Mouse (Mus musculus) erythroid progenitor cell, adult 5-6 weeks (primary cell): ENCODE measurements around the gene Opn1sw. TPM values are rescaled to one million over a fixed set of nuclear protein-coding genes. Genes with fewer than 3 reads are reported as not detected.
"Not testable (repeated sequence)": the region's sequence is repeated elsewhere in the genome, so short reads cannot be mapped to it uniquely, and the experiment has no call there.

Source experiments
- ATAC-seq: replicated peaks from 2 replicates; pipeline ENCODE4 v1.8.0; 2016; ENCODE audit warnings: moderate number of reproducible peaks, mild to moderate bottlenecking, moderate TSS enrichment, inconsistent platforms; ENCODE audit not compliant: poor library complexity, low FRiP score, severe bottlenecking
- total RNA-seq, 2 experiments: library from RNA; stranded (forward) in 1 of 2; stranded (reverse) in 1 of 2; fragments of 150-400 nt in 1 of 2; fragments of 186-747, 209-891 nt in 1 of 2; gene quantifications; 2 replicates each; pipeline versions ENCODE4 v1.2.3 to v1.2.4; 2015 to 2017; ENCODE audit warnings: low replicate concordance in 2 of 2

The Opn1sw gene
- total RNA-seq, 2 experiments from 2014 or later, result not detected

DNA sequence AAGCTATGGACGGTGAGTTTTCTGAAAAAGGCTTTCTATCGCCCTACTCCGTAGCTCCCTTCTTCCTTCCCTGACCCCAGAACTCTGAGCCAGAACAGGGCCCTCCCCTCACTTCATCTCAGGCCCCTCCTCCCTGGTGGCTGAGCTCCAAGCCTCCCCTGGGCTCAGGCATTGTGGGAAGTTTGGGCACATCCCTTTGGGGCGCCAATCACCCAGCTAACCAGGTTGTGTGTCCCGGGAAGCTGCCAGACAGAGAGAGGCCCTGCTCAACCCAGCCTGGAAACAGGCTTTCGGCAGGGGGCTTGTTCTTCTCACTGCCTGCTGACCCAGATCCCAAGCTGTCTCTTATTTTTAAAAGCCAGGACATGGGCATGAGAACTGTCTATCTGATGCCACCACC is 9.3 kb upstream of the Opn1sw start:
- no peak for ATAC-seq

DNA sequence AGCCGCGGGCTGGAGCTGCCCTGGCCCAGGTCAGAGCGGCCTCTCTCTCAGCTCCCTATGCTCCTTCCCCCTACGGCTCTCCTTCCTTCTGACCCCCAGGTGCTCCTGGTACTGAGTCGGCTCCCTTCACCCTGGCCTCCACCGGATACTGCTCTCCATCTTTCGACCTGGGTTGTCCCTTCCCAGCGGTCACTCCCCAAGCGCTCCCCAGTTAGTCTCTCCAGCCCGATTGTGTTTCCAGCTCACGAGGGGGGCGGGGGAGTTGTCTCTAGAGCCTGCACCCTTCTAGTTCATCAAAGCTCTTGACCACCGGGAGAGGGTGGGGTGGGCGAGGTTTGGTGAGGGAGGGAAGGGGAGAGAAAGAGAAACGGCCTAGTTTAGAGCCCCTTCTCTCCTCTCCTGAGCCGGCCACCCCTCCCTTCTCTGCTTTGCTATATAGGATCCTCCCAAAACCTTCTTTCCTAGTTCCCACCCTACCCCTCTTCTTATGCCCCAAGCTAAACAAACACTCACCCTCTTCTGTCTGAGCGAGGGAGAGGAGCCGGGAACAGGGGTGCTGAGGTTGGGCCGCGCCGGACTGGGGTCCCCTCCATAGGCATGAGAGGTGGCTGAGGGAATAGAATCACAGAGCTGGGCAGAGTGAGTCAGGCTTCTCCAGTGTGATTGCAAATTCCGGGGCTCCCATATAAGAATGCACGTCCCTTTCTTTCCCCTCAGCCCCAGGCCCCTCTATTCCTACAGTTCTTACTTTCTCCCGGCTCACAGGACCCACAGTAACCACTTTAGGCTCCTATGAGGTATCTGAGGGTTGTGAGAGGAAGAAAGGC is 8.7 kb upstream of the Opn1sw start:
- no peak for ATAC-seq

DNA sequence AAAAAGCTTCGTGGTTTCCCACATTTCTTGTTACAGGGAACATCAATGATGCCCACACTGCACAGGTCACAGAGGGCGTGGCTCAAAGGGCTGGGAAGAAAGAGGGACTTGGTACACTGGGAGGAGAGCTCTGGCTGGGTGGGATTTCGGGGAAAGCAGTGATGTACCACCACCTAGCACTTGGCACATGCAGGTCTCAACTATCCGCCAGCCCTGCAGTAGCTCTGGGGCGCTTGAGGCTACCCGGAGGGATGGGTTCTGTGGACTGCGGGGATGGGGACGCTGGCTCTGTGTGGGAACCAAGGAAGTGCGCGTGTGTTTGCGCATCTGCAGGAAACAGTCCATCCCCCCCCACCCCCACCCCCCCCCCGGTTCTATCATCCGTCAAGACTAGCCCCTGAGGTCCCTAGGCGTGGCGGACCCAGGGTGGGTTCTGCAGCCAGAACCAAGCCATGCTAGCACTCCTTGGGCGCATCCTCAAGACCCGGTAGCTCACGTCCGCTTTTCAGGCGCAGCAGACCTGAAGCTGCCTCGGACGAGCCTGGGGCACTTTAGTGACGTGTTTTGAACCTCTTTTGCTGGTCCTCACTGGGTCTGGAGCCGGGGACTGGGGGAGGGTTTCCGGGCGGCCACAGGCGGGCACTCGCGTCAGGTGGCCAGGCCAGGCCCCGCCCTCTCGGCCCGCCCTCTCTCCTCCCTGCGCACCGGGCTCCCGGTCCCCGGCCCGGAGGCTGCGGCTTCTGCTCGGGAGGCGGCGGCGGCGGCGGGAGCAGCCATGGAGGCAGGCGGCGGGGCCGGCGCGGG is 7.8 kb upstream of the Opn1sw start, which contains the start of gene Ccdc136:
Ccdc136 (plus strand) TSS at position 400 of the 804 bp plus-strand sequence.
- peak; percentile 42; the same call in 1 of the 2 replicates for ATAC-seq

DNA sequence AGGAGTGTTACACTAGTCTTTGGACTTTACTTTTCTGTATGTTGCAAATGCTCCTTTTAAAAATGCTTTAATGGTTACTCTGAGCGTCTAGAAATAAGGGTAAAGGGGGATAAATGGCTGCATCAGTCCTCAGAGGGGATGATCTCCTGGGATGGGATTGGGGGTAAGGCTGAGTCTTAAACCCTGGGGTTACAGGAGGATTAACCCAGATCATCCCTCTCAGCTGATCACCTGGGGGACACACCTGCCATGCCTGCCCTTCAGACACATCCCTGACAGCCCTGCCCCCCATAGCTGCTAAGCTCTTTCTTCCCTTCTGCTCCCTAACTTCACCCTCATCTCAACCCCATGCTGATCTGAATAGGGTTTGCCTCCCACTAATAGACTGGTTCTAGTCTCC is 6.0 kb upstream of the Opn1sw start:
- ATAC-seq, result no peak

DNA sequence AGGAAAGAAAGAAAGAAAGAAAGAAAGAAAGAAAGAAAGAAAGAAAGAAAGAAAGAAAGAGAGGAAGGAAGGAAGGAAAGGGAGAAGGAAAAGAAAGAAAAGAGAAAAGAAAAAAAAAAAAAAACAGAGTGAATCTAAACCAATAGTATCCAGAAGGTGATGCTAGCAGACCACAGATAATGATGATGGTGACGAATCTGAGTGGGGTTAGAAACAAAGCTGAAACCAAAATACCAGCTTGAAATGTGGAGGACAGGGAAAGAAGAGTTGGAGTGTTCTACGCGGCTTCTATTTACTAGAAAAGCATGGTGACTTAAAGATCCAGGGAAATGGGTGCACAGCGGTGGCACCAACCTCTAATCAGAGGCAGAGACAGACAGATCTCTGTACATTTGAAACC is 3.5 kb upstream of the Opn1sw start:
- ATAC-seq, result no peak

DNA sequence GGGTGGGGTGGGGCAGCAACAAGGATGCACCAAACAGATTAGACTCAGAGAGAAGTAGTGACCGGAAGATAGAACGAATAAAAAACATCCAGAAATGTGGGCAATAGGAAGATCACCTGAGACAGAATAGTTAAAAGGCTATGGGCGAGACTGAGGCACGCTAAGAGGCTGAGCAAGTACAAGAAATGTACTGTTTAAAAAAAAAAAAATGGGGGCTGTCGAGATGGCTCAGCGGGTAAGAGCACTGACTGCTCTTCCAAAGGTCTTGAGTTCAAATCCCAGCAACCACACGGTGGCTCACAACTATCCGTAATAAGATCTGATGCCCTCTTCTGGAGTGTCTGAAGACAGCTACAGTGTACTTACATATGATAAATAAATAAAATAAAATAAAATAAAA is 3.0 kb upstream of the Opn1sw start:
- ATAC-seq, result not testable (repeated sequence)

DNA sequence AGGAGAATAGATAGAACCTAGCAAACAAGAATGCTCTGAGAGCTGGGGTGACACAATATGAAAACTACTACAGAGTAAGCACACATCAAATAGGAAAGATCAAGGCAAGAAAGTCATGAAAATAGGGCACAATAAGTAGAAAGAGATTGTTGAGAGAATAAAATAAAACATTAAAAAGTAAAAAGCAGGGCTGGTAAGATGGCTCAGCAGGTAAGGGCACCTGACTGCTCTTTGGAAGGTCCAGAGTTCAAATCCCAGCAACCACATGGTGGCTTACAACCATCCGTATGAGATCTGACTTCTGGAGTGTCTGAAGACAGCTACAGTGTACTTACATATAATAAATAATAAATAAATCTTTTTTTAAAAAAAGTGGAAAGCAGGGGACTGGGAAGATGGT is 2.2 kb upstream of the Opn1sw start:
- not testable (repeated sequence) for ATAC-seq

DNA sequence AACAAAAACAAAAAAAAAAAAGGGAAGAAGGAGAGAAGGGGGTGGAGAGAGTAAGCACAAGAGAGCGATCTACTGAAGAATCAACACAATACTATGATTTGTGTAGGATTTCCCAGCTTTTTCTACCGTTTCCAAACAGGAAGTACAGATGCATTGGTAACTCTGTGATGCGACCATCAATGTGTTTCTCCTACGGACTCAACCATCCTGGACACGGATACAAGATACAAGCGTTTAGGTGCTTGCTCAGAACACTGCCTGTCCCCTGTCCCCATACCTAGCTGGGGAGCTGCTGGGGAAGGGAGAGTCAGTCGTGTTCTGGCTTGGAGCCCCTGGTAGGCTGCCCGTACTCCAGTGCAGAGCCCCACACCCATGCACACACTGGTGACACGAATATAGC is 1.2 kb upstream of the Opn1sw start:
- ATAC-seq, result no peak

DNA sequence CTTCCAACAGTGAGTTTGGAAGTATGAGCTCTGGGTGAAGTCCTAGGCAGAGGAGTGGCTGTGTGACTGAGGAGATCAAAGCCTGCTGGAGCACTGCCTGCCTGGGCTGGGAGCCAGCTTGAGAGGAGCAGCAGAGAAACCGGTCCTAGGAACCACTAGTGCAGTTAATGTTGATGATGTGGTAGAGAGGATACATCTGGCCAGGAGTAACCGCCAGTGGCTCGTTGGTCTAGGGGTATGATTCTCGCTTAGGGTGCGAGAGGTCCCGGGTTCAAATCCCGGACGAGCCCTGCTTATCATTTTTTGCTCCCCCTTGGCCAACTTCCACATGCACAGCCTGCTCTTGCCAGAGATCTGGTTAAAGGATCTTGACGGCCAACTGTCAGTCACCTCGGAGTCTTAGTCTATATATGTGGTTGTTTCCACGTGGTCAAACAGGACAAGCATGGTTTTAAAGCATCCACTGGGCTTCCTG is 375 bp upstream of the Opn1sw start:
- ATAC-seq, result peak; percentile 57

DNA sequence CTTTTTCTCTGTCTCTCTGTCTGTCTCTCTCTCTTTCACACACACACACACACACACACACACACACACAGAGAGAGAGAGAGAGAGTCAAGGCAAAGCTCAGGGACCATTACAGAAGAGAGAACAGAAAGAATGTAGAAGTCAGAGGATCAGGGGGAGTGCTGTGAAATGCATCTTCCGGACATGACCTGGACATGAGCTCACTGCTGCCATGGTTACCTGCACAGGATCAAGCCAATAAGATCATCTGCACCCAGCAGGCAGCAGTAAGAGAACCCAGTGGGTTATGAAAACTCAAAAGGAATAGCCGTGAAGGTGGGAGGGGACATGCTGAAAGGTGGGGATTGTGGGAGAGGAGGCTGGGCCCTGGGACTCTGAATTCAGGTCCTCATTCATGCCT is 5.8 kb downstream of the Opn1sw start:
- no peak for ATAC-seq

DNA sequence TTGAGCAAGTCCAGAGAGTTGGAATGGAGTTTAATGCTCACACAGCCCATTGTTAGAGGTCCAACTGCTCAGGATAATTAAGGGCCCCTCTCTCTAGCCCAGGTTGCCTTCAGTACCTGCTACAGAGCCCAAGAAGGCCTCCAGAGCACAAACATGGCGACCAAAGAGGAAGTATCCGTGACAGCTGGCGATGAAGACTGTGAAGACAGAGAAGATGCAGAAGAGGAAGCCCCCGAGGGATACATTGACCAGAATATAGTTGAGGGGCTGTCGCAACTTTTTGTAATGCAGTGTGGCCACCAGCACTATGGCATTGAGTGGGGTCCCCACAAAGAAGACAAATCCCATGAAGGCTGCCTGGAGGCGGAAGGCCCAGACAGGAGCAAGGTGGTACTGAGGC is 8.3 kb downstream of the Opn1sw start:
- no peak for ATAC-seq

DNA sequence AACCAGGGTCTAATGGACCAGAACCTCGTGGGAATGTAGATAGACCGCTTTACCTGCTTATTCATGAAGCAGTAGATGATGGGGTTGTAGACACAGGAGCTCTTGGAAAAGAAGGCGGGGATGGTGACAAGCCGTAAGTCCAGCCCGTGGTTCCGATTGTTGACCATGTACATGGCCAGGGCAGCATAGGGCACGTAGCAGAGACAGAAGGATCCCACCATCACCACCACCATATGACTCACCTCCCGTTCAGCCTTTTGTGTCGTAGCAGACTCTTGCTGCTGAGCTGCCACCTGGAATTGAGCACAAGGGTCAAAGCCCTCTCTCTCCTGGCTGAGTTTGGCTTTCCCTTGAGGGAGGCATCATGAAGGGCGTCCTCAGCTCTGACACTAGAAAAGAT is 9.6 kb downstream of the Opn1sw start:
- no peak for ATAC-seq

DNA sequence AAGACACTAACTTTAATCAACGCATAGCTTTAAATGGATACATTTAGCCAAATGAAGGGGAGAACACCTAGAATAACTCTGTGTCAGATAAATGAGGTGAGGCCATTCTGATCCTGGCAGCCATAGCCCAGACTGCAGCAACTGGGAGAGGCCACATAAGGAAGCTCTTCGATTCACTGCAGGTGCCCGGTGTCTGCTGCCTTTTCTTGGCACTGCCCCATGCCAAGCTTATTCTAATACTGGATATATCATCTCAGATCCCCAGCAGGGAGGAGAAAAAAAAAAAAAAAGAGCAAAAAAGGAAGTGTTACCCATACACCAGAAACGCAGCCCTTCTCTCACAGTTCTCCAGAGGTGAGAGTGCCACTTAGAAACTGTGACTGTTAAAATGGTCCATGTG is 10.9 kb downstream of the Opn1sw start:
- no peak for ATAC-seq

DNA sequence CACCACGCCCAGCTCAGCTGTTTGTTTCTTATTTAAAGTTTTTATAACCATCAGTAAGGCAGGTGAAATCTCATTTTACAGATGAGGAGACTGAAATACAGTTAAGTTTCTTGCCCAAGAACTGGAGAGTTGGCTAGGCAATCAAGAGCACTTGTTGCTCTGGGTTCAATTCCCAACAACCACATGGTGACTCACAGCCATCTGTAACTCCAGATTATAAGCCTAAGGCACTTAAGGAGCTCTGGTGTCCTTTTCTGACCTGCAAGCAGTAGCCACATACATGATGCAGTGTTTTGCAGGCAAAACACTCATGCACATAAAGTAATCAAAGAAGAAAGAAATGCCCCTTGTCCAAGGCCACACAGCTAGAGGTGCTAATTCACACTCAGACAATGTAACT is 23.0 kb downstream of the Opn1sw start:
- no peak for ATAC-seq

DNA sequence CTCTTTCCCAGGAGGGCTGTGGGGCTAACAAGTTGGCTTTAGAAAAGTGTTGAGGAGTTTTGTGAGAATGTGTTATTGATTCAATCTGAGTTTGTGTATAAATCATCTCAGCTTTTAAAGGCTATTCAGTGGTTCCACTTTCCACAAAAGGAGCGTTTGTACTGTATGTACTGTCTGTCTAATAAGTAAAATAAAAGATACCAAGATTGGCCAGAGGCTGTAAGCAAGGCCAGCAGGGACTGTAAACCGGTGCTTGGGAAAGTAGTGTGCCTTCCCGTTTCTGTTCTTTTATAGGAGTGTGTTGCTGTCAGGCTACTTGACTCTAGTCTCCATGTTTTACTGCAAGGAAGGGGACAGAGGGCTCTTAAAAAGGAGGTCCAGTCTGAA is 25.1 kb downstream of the Opn1sw start:
- ATAC-seq, result no peak

DNA sequence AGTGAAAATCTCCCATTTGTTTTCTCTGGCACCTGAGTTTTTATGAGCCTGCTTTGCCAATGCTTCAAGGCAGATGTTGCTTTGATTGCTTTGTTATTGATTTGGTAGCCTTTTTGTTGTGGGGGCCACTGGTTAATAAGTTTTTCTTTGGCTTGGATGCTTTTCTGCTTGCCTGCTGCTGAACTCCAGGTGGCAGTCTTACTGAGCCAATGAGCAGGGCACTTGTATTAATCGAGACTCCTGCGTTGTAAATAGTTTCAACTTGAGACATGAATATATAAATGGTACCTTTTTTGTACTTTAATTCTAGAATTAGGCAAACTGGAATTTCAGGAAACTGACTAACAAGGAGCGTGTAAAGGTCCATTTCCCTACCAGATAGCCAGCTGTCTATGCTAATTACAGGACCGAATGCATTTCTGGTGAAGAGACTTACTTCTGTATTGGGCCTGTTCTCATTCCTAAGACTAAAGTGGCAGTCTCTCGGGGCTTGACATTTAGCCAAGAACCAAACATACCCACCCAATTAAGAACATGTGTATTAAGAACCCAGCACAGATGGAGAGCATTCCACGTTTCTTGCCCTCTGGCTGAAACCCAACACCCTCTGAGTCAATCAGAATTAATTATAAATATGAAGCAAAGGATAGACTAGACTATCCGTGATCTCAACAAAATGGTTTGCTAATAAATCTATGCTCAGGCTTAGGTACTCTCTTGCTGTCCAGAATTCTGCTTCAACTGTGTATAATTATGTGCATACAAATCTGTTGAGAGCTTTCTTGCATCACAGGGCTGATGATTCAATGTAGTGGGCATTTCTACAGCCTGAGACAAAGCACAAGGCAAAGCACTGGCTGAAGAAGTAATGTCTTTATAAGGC is 25.8 kb downstream of the Opn1sw start:
- no peak for ATAC-seq

DNA sequence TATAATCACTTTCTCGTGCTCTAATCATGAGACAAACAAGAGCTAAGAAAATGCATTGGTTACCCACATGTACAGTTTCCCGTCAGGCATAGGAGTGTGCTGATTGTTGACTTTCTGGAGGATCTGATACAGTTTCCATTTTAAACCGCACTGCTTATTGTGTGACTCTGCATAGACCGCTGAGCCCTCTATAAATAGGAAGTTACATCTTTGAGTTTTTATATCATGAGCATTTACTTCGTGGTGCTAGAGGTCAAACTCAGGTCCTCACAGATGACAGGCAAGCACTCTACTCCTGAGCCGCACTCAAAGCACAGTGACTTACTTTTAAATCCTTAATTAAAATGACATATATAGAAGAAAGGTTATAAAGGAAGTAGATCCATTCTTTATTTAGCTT is 28.1 kb downstream of the Opn1sw start:
- no peak for ATAC-seq

DNA sequence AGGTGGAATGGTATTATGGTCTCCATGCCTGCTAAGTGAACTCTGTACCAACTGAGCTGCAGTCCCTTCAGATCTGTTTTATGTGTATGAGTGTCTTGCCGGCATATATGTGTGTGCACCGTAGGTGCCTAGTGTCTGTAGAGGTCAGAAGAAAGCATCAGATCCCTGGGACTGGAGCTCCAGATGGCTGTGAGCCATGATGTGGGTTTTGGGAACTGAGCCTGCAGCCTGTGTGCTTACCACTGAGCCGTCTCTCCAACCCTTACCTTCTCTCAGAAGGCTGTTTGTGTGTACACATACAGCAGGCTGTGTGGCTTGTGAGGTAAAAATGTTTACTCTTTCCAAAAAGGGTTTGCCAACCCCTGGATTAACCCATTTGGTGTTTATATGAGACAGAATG is 28.9 kb downstream of the Opn1sw start:
- no peak for ATAC-seq

DNA sequence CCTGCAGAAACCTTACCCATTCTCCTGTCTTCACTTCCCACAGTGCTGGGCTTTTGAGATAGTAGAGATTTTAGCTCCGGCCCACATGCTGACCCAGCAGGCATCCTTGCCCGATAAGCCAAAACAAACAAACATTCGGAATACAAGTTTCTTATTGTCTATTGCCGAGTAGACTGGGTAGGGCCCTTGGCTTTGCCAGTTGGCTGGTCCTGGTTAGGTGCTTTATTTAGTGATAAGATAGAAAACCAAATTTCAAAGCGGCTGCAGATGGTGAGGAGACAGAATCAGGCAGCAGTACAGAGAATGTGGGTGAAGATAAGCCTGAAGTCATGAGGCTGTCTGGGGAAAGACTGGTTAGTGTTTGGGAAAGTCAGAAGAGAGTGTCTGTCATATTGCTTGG is 35.5 kb downstream of the Opn1sw start:
- no peak for ATAC-seq

DNA sequence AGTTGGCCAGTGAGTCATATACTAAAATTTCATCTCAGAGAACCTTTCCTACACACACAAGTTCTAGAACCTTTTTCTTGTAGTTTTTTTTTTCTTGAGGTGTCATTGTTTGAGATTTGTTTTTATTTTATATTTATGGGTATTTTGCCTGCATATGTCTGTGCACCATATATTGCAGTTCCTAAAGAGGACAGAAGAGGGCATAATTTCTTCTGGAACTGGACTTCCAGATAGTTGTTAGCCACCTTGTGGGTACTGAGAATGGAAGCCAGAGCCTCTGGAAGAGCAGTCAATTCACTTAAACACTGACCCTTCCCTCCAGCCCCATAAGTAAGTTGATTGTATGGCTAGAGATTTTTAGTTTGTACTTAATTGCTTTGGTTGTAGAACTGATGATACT is 36.7 kb downstream of the Opn1sw start:
- no peak for ATAC-seq
